Mouse (Mus musculus) liver, adult 2 months (tissue): ENCODE data around the gene Mindy4b-ps. TPM values are rescaled to one million over a fixed set of nuclear protein-coding genes. Genes with fewer than 3 reads are reported as not detected.

ENCODE experiments used
- DNase-seq: peaks from one replicate; pipeline ENCODE4 v3.0.0-alpha.2; 2011; ENCODE audit warnings: low read depth, low spot score; ENCODE audit errors: extremely low read depth
- H3K27ac ChIP-seq: fragments of 200-500 bp; replicated peaks from 2 replicates; pipeline ENCODE4 v1.5.1; 2012; ENCODE audit warnings: low read depth, mild to moderate bottlenecking, control low read depth, inconsistent platforms, low read length; ENCODE audit not compliant: insufficient read depth
- H3K27me3 ChIP-seq: fragments of 200-500 bp; 2 replicates; pipeline ENCODE4 v1.6.1; 2012; ENCODE audit warnings: mild to moderate bottlenecking, moderate library complexity, low read length, inconsistent platforms; ENCODE audit not compliant: control insufficient read depth, insufficient read depth
- H3K36me3 ChIP-seq: fragments of 200-500 bp; 2 replicates; pipeline ENCODE4 v1.6.1; 2012; ENCODE audit warnings: low read length, inconsistent platforms; ENCODE audit not compliant: control insufficient read depth, insufficient read depth
- H3K4me1 ChIP-seq: fragments of 200-500 bp; 2 replicates; pipeline ENCODE4 v1.6.1; 2011; ENCODE audit warnings: low read length; ENCODE audit not compliant: control insufficient read depth, insufficient read depth
- H3K4me3 ChIP-seq: fragments of 200-500 bp; 2 replicates; pipeline ENCODE4 v1.5.1; 2011; ENCODE audit warnings: low read depth, mild to moderate bottlenecking, control low read depth, low read length, moderate library complexity; ENCODE audit not compliant: insufficient read depth
- H3K79me2 ChIP-seq: fragments of 200-500 bp; 2 replicates; pipeline ENCODE4 v1.6.1; 2012; ENCODE audit warnings: inconsistent platforms, mild to moderate bottlenecking, low read length, moderate library complexity; ENCODE audit not compliant: control insufficient read depth, insufficient read depth
- H3K9ac ChIP-seq: fragments of 200-500 bp; 2 replicates; pipeline ENCODE4 v1.6.1; 2012; ENCODE audit warnings: low read depth, mild to moderate bottlenecking, control low read depth, inconsistent platforms, low read length
- CTCF ChIP-seq: fragments of 200-500 bp; IDR thresholded peaks from 2 replicates; pipeline ENCODE4 v1.5.1; 2011; ENCODE audit warnings: low read depth, low read length, control low read depth
- POLR2A ChIP-seq: fragments of 200-500 bp; IDR thresholded peaks from 2 replicates; pipeline ENCODE4 v1.6.1; 2011; ENCODE audit warnings: low read length, control low read depth; ENCODE audit not compliant: insufficient read depth; ENCODE audit errors: extremely low read depth
- WGBS: fragments of 180-500 bp; shearing (Covaris S2); methylation state at CpG from one replicate; pipeline ENCODE4 v1.1.7; 2018; 5-methylcytosine and 5-hydroxymethylcytosine counted together
- polyA plus RNA-seq: library from polyadenylated mRNA; depleted of rRNA; stranded (reverse); fragments of >200 nt; gene quantifications from 2 replicates; pipeline ENCODE4 v1.2.3, GENCODE M21; 2012
- total RNA-seq: library from RNA; depleted of rRNA; stranded (reverse); fragments of >200 nt; gene quantifications from 2 replicates; pipeline ENCODE4 v1.2.3, GENCODE M21; 2014

Gene Mindy4b-ps
- total and polyA plus RNA-seq, 2 experiments: not detected

- no peaks in the 10 kb centered on the region for H3K27me3 ChIP-seq
- WGBS: 92% methylated on average over 3 of the region's 3 CpGs
- no peaks in the 10 kb centered on the region for H3K4me1 ChIP-seq
- no peak overlapping the region for H3K4me3 ChIP-seq
- H3K36me3 ChIP-seq: no peaks in the 10 kb centered on the region
- TF ChIP-seq POLR2A: no peak
- no peak for TF ChIP-seq CTCF
- H3K27ac ChIP-seq: no peak overlapping the region
- H3K9ac ChIP-seq: no peak overlapping the region
- no peak for DNase-seq
- H3K79me2 ChIP-seq: no peaks in the 10 kb centered on the region
Observed at GRCm38 (mm10) chr3:58814191-58814590, 7.9 kb downstream of the Mindy4b-ps start.

GRCm38 (mm10) chr3:58810353-58810752 is 11.8 kb downstream of the Mindy4b-ps start:
- no peaks in the 10 kb centered on the region for H3K27me3 ChIP-seq
- no peaks in the 10 kb centered on the region for H3K36me3 ChIP-seq
- TF ChIP-seq POLR2A: no peak
- TF ChIP-seq CTCF: no peak
- H3K27ac ChIP-seq: no peak overlapping the region
- WGBS: 51% methylated on average over 11 of the region's 11 CpGs
- no peak overlapping the region for H3K9ac ChIP-seq
- no peaks in the 10 kb centered on the region for H3K4me1 ChIP-seq
- H3K79me2 ChIP-seq: no peaks in the 10 kb centered on the region
- DNase-seq: no peak
- no peak overlapping the region for H3K4me3 ChIP-seq

GRCm38 (mm10) chr3:58809111-58809915 is 12.8 kb downstream of the Mindy4b-ps start:
- 78% methylated on average over 12 of the region's 12 CpGs for WGBS
- no peaks in the 10 kb centered on the region for H3K36me3 ChIP-seq
- no peak overlapping the region for H3K9ac ChIP-seq
- H3K4me3 ChIP-seq: no peak overlapping the region
- DNase-seq: no peak
- H3K4me1 ChIP-seq: no peaks in the 10 kb centered on the region
- H3K27me3 ChIP-seq: no peaks in the 10 kb centered on the region
- no peaks in the 10 kb centered on the region for H3K79me2 ChIP-seq
- TF ChIP-seq POLR2A (no peak), CTCF (no peak)
- H3K27ac ChIP-seq: no peak overlapping the region

GRCm38 (mm10) chr3:58808636-58809035 is 13.5 kb downstream of the Mindy4b-ps start:
- WGBS: 91% methylated on average over 5 of the region's 5 CpGs
- Histone ChIP-seq H3K9ac (no peak overlapping the region), H3K36me3 (no peaks in the 10 kb centered on the region), H3K27ac (no peak overlapping the region), H3K4me1 (no peaks in the 10 kb centered on the region), H3K4me3 (no peak overlapping the region), H3K27me3 (no peaks in the 10 kb centered on the region), H3K79me2 (no peaks in the 10 kb centered on the region)
- no peak for DNase-seq
- TF ChIP-seq CTCF (no peak), POLR2A (no peak)

- TF ChIP-seq CTCF (no peak), POLR2A (no peak)
- 82% methylated on average over 6 of the region's 6 CpGs for WGBS
- Histone ChIP-seq H3K4me3 (no peak overlapping the region), H3K27me3 (no peaks in the 10 kb centered on the region), H3K79me2 (no peaks in the 10 kb centered on the region), H3K27ac (no peak overlapping the region), H3K9ac (no peak overlapping the region), H3K4me1 (no peaks in the 10 kb centered on the region), H3K36me3 (no peaks in the 10 kb centered on the region)
- no peak for DNase-seq
Observed at GRCm38 (mm10) chr3:58804745-58805144, 17.4 kb downstream of the Mindy4b-ps start.

GRCm38 (mm10) chr3:58798676-58799075 is 23.4 kb downstream of the Mindy4b-ps start:
- Histone ChIP-seq H3K4me3 (no peak overlapping the region), H3K36me3 (no peaks in the 10 kb centered on the region), H3K27me3 (no peaks in the 10 kb centered on the region), H3K4me1 (no peaks in the 10 kb centered on the region), H3K27ac (no peak overlapping the region), H3K9ac (no peak overlapping the region), H3K79me2 (no peaks in the 10 kb centered on the region)
- WGBS: 84% methylated on average over 4 of the region's 4 CpGs
- no peak for DNase-seq
- TF ChIP-seq POLR2A (no peak), CTCF (no peak)
